Mouse (Mus musculus): ENCODE results near the gene Gm5129. TPM values are rescaled to one million over a fixed set of nuclear protein-coding genes. Genes with fewer than 3 reads are reported as not detected.

Gene Gm5129
- polyA plus RNA-seq, 2 experiments: 0.76 TPM; not detected in 1

GRCm38 (mm10) chr5:29759318-29759717 lies 23.6 kb upstream of the Gm5129 start:
- H3K27ac ChIP-seq: no peak overlapping the region
- no peak for DNase-seq (ENCODE audit: low read depth in 3 of 3, low spot score in 3 of 3)
- no peak overlapping the region for H3K4me2 ChIP-seq (ENCODE audit: low read depth)
- H3K9ac ChIP-seq (replicated peaks): no peak overlapping the region
- no peak overlapping the region for H3K4me3 ChIP-seq (ENCODE audit: insufficient read depth in 1 of 2, low read depth in 2 of 2, low read length in 2 of 2)
- no peaks in the 10 kb centered on the region for H3K4me1 ChIP-seq (replicated peaks; ENCODE audit: control insufficient read depth in 2 of 2, insufficient read depth in 2 of 2, low read length in 1 of 2)
- ATAC-seq (ENCODE audit: insufficient read depth): no peak
- H3K36me3 ChIP-seq (replicated peaks; ENCODE audit: control insufficient read depth, insufficient read depth, low read depth): peaks cover 37% of the 10 kb centered on the region
- TF ChIP-seq EP300 (IDR thresholded peaks at IDR 0.05; ENCODE audit: low read depth) (no peak), CTCF (IDR thresholded peaks at IDR 0.05; ENCODE audit: low read depth) (no peak)
- 76% methylated on average over 5 of the region's 5 CpGs for WGBS (ENCODE audit: insufficient replicate concordance)
- H3K27me3 ChIP-seq (ENCODE audit: control insufficient read depth, insufficient read depth, low read length): no peaks in the 10 kb centered on the region
- no peaks in the 10 kb centered on the region for H3K9me3 ChIP-seq (ENCODE audit: control insufficient read depth, low read length)

- Histone ChIP-seq H3K9me3 (ENCODE audit: control insufficient read depth, low read length) (no peaks in the 10 kb centered on the region), H3K36me3 (replicated peaks; ENCODE audit: control insufficient read depth, insufficient read depth, low read depth) (peaks cover 58% of the 10 kb centered on the region), H3K27me3 (ENCODE audit: control insufficient read depth, insufficient read depth, low read length) (no peaks in the 10 kb centered on the region), H3K27ac (no peak overlapping the region), H3K4me3 (ENCODE audit: insufficient read depth in 1 of 2, low read depth in 2 of 2, low read length in 2 of 2) (no peak overlapping the region), H3K9ac (replicated peaks) (no peak overlapping the region), H3K4me2 (ENCODE audit: low read depth) (no peak overlapping the region), H3K4me1 (replicated peaks; ENCODE audit: control insufficient read depth in 2 of 2, insufficient read depth in 2 of 2, low read length in 1 of 2) (no peaks in the 10 kb centered on the region)
- DNase-seq (ENCODE audit: low read depth in 3 of 3, low spot score in 3 of 3) (no peak), ATAC-seq (ENCODE audit: insufficient read depth) (no peak)
- TF ChIP-seq EP300 (IDR thresholded peaks at IDR 0.05; ENCODE audit: low read depth): no peak
- TF ChIP-seq CTCF (IDR thresholded peaks at IDR 0.05; ENCODE audit: low read depth): no peak
Observed at GRCm38 (mm10) chr5:29752894-29753293, 17.2 kb upstream of the Gm5129 start.

GRCm38 (mm10) chr5:29751306-29751705 lies 15.6 kb upstream of the Gm5129 start:
- DNase-seq (ENCODE audit: low read depth in 3 of 3, low spot score in 3 of 3): no peak
- no peak overlapping the region for H3K27ac ChIP-seq
- H3K36me3 ChIP-seq (replicated peaks; ENCODE audit: control insufficient read depth, insufficient read depth, low read depth): peaks cover 53% of the 10 kb centered on the region
- H3K4me3 ChIP-seq (ENCODE audit: insufficient read depth in 1 of 2, low read depth in 2 of 2, low read length in 2 of 2): no peak overlapping the region
- ATAC-seq (ENCODE audit: insufficient read depth): no peak
- no peak for TF ChIP-seq CTCF (IDR thresholded peaks at IDR 0.05; ENCODE audit: low read depth)
- TF ChIP-seq EP300 (IDR thresholded peaks at IDR 0.05; ENCODE audit: low read depth): no peak
- no peak overlapping the region for H3K4me2 ChIP-seq (ENCODE audit: low read depth)
- no peaks in the 10 kb centered on the region for H3K27me3 ChIP-seq (ENCODE audit: control insufficient read depth, insufficient read depth, low read length)
- no peaks in the 10 kb centered on the region for H3K4me1 ChIP-seq (replicated peaks; ENCODE audit: control insufficient read depth in 2 of 2, insufficient read depth in 2 of 2, low read length in 1 of 2)
- no peaks in the 10 kb centered on the region for H3K9me3 ChIP-seq (ENCODE audit: control insufficient read depth, low read length)
- H3K9ac ChIP-seq (replicated peaks): no peak overlapping the region

GRCm38 (mm10) chr5:29747661-29748060 lies 11.9 kb upstream of the Gm5129 start:
- ATAC-seq (ENCODE audit: insufficient read depth): no peak
- no peak for DNase-seq (ENCODE audit: low read depth in 3 of 3, low spot score in 3 of 3)
- H3K4me1 ChIP-seq (replicated peaks; ENCODE audit: control insufficient read depth in 2 of 2, insufficient read depth in 2 of 2, low read length in 1 of 2): no peaks in the 10 kb centered on the region

GRCm38 (mm10) chr5:29741093-29741492 lies 5.4 kb upstream of the Gm5129 start:
- WGBS (ENCODE audit: insufficient replicate concordance): 71% methylated on average over 4 of the region's 4 CpGs
- Histone ChIP-seq H3K4me2 (ENCODE audit: low read depth) (no peak overlapping the region), H3K4me1 (replicated peaks; ENCODE audit: control insufficient read depth in 2 of 2, insufficient read depth in 2 of 2, low read length in 1 of 2) (peaks cover 5 to 14% of the 10 kb centered on the region in 2 experiments)

More at GRCm38 (mm10) chr5:29747661-29748060, 11.9 kb upstream of the Gm5129 start:
- Histone ChIP-seq H3K36me3 (replicated peaks; ENCODE audit: control insufficient read depth, insufficient read depth, low read depth) (peaks cover 21% of the 10 kb centered on the region), H3K9ac (replicated peaks) (no peak overlapping the region), H3K27me3 (ENCODE audit: control insufficient read depth, insufficient read depth, low read length) (no peaks in the 10 kb centered on the region), H3K27ac (no peak overlapping the region), H3K9me3 (ENCODE audit: control insufficient read depth, low read length) (no peaks in the 10 kb centered on the region), H3K4me2 (ENCODE audit: low read depth) (no peak overlapping the region), H3K4me3 (ENCODE audit: insufficient read depth in 1 of 2, low read depth in 2 of 2, low read length in 2 of 2) (no peak overlapping the region)
- 83% methylated on average over 2 of the region's 2 CpGs for WGBS (ENCODE audit: insufficient replicate concordance)
- TF ChIP-seq CTCF (IDR thresholded peaks at IDR 0.05; ENCODE audit: low read depth) (no peak), EP300 (IDR thresholded peaks at IDR 0.05; ENCODE audit: low read depth) (no peak)

More at GRCm38 (mm10) chr5:29741093-29741492, 5.4 kb upstream of the Gm5129 start:
- H3K27ac ChIP-seq: no peak overlapping the region
- no peak overlapping the region for H3K9ac ChIP-seq (replicated peaks)
- no peak for TF ChIP-seq CTCF (IDR thresholded peaks at IDR 0.05; ENCODE audit: low read depth)
- no peaks in the 10 kb centered on the region for H3K36me3 ChIP-seq (replicated peaks; ENCODE audit: control insufficient read depth, insufficient read depth, low read depth)
- no peak for ATAC-seq (ENCODE audit: insufficient read depth)
- no peaks in the 10 kb centered on the region for H3K27me3 ChIP-seq (ENCODE audit: control insufficient read depth, insufficient read depth, low read length)
- DNase-seq (ENCODE audit: low read depth in 3 of 3, low spot score in 3 of 3): no peak
- no peak overlapping the region for H3K4me3 ChIP-seq (ENCODE audit: insufficient read depth in 1 of 2, low read depth in 2 of 2, low read length in 2 of 2)
- H3K9me3 ChIP-seq (ENCODE audit: control insufficient read depth, low read length): no peaks in the 10 kb centered on the region
